Mouse (Mus musculus): ENCODE results near the gene Mccc1.

Mccc1 gene

GRCm38 (mm10) chr3:36000275-36001239 is at the start of gene Mccc1:
Mccc1 (minus strand) TSS chr3:36000678.
- in situ Hi-C loops (cut with MboI, MseI), result loop anchor here in 1 of 2 experiments (5.0 kb wide), 1 partner anchor 703 kb away; no protein-coding TSS in a partner anchor

- in situ Hi-C loops (cut with MboI, MseI), result no loop called here
Observed at GRCm38 (mm10) chr3:36049106-36049505, 48.6 kb upstream of the Mccc1 start.

DNA sequence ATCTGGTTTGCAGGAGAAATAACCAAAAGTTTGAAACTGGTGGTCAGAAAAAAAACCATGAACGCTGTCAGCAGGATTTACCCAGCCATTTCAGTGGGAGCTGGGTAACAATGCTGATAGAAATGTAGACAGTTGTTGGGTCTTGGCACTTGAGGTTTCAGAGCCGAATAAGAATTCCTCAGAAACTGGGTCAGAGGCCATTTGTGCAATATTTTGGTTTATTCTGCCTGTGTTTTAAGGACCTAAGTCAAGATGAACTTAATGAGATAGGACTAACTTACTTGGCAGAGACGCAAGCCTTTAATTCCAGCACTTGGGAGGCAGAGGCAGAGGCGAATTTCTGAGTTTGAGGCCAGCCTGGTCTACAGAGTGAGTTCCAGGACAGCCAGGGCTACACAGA is 44.6 kb upstream of the Mccc1 start:
- in situ Hi-C loops (cut with MboI, MseI), result no loop called here

GRCm38 (mm10) chr3:36044520-36044919 is 44.0 kb upstream of the Mccc1 start:
- in situ Hi-C loops (cut with MboI, MseI), result no loop called here

DNA sequence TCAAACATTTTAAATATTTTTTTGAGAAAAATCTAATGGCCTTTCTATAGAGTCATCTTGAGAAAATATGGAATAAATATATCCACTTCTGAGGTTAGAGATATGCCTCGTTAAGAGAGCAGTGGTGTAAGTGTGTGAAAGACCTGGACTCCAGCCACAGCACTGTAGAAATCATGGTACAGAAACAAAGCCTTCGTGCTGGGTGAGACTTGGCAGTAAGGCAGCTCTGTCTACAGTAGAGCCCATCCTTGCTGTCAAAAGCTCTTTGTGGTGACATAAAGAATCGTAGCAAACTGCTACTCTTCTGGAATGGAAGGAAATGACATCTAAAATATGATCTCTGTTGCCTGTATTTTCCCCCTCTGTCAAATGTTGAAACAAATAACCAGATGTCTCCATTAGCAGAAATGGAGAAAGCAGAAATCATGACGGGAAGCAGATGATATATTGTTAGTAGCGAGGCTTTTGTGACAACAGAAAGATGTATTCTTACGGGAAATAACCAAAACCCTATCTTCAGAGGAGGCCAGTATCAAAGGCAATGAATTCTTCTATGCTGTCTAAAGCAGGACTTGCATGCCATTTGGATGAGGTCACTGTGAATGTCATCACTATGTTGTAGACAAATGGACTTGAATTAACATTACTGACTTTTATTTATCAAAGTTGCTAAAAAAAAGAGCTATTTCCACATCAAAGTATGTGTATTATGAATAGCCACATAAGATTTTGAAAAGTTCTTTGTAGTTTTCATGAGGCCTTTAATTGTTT is 31.4 kb upstream of the Mccc1 start:
- in situ Hi-C loops (cut with MboI, MseI), result no loop called here

GRCm38 (mm10) chr3:36029993-36030392 is 29.5 kb upstream of the Mccc1 start:
- in situ Hi-C loops (cut with MboI, MseI), result no loop called here

DNA sequence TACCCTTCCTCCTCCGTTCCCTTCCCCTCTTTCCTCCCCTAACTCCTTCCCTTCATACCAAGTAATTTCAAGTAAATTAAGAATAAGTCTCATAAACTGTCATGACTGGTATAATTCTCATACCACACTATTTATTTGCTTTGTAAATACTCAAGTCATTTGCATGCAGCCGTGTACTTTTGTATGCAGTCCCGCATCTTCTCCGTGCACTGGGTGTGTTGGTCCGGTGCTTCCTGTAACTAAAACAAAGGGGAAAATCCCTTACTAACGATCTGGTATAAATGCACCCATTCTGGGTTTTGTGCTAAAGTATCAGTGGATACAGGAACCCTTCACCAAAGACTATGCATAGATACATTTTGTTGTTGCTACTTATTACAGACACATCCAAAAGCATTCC is 25.3 kb upstream of the Mccc1 start:
- in situ Hi-C loops (cut with MboI, MseI), result no loop called here

- in situ Hi-C loops (cut with MboI, MseI), result no loop called here
Observed at GRCm38 (mm10) chr3:36011239-36011638, 10.8 kb upstream of the Mccc1 start.

DNA sequence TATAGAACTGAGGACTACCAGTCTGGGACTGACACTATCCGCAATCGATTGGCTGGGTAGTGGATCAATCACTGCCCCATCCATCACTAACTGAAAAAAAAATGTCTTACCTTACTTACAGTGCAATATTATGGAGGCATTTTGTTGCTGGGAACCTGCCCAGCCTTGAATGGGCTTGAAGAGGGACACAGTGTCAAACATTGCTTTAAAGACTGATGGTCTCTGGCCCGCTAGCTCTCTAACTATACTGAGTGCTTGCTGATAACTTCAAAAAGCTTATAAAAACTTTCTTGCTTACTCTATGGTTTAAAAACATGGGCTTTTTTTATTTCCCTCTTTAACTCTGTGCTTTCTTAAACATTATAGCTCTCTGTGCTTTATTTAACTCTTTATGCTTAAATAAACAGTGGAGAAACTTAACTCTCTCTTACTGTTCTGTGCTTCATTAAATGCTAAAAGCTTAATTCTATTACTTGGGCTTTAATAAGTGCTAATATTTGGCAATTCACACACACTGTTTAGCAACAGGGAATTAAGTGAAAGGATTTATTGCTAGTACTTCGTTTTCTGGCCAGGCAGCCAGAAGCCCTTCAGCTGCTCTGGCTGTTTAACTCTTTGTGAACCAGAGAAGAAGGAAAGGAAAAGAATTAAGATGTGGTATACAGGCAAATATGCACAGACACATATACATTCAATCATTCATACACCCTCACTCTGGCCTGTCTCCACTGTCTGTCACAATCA is 8.1 kb upstream of the Mccc1 start:
- in situ Hi-C loops (cut with MboI, MseI), result no loop called here

DNA sequence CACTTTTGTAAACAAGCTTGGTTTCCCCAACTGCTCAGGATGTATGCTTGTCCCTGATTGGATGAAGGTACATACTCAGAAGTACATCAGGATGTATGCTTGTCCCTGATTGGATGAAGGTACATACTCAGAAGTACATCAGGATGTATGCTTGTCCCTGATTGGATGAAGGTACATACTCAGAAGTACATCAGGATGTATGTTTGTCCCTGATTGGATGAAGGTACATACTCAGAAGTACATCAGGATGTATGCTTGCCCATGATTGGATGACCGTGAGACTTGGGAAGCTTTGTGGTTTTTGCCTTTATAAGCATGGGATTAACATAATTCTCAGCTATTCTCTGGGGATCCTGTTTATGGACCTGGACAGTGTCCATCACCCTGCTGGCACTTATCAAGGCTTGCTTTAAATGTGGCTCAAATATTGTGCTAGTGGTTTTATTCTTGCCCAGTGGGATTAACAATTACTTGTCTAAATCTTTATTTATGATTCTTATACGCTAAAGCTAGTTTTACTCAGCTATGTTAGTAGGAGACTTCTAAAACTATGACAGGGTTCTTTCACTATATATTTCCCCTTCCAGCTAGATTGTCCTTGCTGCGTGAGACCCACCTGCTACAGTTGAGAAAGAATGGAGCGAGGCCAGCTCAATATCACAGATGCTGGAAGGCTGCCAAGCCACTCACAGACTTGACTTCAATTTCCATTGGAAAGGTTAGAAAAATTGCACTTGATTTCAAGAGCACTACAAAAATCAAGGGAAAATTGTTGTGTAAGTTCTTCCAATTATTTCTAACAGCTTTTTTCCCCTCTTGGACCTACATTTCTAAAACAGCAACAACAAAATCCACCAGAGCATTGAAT is 3.8 kb upstream of the Mccc1 start:
- in situ Hi-C loops (cut with MboI, MseI), result loop anchor here in 1 of 2 experiments (5.0 kb wide), 1 partner anchor 707 kb away; no protein-coding TSS in a partner anchor

DNA sequence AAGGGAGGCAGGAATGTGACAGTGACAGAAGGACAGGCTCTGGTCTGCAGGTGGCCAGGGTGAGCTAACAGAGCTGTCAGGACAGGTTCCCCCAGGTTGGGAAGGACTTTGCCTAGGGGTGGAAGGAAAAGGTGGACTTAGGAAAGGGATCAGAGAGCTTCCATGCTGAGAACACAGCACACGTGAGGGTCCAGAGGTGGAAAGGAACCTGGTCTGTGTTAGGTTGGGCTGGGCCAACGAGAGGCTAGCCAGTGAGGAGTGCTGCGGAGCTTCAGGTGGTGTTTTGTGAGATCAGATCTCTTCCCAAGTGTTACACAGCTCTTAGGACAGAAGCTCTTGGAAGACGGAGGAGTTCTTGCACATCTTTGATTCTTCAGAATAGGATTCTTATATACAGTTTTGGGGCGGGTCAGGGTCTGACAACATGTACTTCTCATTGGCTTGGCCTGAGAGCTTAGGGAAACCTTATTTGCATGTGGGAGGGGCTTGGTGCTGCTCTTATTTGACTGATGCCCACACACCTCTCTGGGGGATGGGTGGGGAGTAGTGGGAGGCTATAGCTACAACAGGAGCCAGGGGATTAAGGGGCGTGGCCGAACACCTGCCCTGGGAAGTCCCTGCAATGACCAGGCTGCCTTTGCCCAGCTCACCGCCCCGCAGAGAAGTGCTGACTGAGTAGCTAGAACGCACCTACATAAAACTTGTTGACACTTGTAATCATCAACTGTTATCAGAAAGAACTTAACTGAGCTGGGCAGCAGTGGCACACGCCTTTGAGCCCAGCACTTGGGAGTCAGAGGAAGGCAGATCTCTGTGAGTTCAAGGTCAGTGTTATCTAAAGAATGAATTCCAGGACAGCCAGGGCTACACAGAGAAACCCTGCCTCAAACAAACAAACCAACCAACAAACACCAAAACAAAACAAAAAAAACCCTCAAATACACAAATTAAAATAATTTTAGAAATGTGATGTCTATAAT is 5.6 kb downstream of the Mccc1 start:
- in situ Hi-C loops (cut with MboI, MseI), result loop anchor here (5.0 to 10.0 kb wide), 2 partner anchors 53 to 70 kb away; partner anchors contain the start of gene Acad9 (in 1 of the 2)

DNA sequence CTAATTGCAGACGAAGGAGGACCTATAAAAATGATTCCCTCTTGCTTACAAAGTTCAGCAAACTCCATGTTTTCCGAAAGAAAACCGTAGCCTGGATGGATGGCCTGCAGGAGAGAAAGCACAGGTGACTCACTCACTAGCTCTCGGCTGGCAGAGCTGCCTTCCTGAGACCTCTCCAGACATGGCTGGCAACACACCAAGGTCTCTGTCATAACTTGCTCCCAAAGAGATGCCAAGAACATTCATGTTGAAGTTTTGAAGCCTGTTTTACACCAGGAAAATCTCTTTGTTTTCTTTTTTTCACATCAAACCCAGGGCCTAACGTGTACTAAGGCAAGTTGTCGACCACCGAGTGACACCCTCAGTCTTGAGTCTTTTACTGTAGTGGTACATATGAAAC is 9.8 kb downstream of the Mccc1 start:
- in situ Hi-C loops (cut with MboI, MseI), result loop anchor here (5.0 to 10.0 kb wide), 2 partner anchors 48 to 74 kb away; partner anchors contain the start of gene Acad9 (in 1 of the 2)

- in situ Hi-C loops (cut with MboI, MseI), result no loop called here
Observed at GRCm38 (mm10) chr3:35988031-35988430, 12.4 kb downstream of the Mccc1 start.

DNA sequence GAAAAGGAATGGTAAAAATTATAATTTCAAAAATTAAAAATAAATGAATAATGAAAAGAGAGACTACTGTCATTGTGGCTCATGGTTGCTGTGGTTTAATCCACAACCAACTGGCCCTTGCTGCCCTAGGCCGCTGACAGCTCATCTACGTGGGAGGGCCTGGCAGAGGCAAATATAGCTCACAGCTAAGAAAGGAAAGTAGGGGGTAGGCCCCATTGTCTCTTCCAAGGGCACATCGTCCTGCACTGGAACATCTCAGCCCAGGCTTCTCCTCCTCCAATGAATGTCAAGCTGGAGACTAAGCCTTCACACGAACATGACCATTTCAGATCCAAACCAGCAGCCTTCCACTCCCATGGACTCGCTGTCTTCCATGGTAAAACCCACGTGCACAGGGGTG is 14.2 kb downstream of the Mccc1 start:
- in situ Hi-C loops (cut with MboI, MseI), result no loop called here

DNA sequence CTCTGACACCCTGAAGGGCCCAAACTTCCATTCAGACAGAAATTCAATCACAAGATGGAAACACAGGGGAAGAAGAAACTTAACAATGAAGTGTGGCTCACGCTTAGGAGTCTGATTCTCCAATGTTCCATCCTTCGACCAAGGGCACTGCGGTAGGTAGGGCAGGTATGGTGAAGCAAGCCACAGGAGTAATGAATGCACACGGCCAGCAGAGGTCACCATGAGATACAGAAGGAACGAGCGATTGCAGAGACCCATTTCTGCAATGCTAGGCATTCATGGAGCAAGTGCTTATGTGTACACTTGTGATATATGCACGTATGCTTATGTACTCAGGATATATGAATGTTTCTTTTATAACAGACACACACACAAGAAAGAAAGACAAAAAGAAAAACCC is 26.9 kb downstream of the Mccc1 start:
- in situ Hi-C loops (cut with MboI, MseI), result loop anchor here (5.0 to 10.0 kb wide), 2 partner anchors 279 to 286 kb away; no protein-coding TSS in a partner anchor

DNA sequence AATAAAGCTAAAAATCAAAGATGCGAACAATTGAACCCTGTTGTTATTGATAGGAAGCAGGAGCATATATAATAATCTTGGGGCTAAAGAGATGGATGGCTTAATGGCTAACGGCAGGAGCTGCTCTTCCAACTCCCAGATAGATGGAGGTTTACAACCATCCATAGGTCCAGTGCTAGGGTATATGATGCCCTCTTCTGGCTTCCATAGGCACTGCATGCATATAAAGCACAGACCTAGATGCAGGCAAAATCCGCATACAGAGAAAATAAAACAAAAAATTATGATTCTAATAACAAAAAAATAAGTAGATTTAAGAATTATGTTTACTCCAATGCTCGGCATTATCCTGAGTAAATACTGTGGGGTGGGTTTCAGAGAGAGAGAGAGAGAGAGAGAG is 27.5 kb downstream of the Mccc1 start:
- in situ Hi-C loops (cut with MboI, MseI), result loop anchor here (5.0 to 10.0 kb wide), 2 partner anchors 278 to 286 kb away; no protein-coding TSS in a partner anchor

DNA sequence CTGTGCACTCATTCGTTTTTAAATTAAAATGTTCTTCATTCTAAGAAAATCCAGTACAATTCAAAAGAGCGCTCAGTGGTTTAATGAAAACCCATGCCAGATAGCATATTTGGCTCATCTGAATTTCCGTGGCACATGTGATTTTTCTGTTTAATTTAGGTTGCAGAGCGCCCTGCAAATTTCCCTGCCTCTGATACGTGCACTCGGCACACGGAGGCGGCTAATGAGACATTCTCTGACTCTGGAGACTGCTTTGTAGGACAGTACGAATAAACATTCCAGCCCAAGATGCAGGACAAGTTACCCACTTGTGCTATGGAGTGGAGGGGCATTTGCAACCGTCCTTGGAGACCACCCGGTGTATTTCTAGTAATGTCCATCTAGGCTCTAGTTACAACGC is 29.3 kb downstream of the Mccc1 start:
- in situ Hi-C loops (cut with MboI, MseI), result loop anchor here (5.0 to 10.0 kb wide), 2 partner anchors 276 to 284 kb away; no protein-coding TSS in a partner anchor

GRCm38 (mm10) chr3:35970441-35970840 is 30.0 kb downstream of the Mccc1 start:
- in situ Hi-C loops (cut with MboI, MseI), result loop anchor here (5.0 to 10.0 kb wide), 2 partner anchors 276 to 283 kb away; no protein-coding TSS in a partner anchor

GRCm38 (mm10) chr3:35967366-35967921 is 33.0 kb downstream of the Mccc1 start:
- in situ Hi-C loops (cut with MboI, MseI), result no loop called here
